Mouse (Mus musculus): ENCODE results near the gene Upk1a.

DNA sequence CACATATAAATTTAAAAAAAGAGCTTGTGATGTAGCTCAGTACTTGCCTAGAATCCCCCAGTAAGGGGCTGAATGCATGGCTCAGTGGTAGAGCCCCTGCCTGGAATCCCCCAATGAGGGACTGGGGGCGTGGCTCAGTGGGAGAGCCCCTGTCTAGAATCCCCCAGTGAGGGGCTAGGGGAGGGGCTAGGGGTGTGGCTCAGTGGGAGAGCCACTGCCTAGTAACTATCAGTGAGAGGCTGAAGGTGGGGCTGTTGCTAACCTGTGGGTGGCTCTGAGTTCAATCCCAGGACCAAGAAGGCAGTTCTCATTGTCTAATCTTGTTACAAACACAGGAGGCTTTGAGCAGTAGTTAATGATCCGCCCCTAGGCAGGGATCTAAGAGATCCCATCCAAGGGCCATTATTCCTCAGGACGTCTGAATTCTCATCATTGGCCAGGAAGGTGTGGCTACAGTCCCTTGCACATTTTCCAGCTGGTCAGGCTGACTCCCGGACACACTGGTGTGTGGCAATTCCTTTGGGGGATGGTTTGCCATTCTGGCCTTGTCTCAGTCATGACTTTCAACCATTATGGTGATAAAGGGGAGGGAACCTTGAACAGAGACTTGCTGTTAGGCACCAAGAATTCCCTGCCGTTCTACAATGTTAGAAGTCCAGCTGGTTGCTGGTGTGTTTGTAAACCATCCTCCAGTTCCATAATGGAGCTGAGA, 2.6 kb upstream of the Upk1a start:
- TF ChIP-seq CTCF (IDR thresholded peaks at IDR 0.05; ENCODE audit: low read depth, low read length), result no peak
- TF ChIP-seq EP300 (IDR thresholded peaks at IDR 0.05; ENCODE audit: insufficient read depth, low read depth, low read length), result no peak

Measured in ES-Bruce4 (cell line).